Mouse (Mus musculus) liver, adult 2 months (tissue): ENCODE measurements around the gene Vps35l.

Source experiments
- CTCF ChIP-seq: fragments of 200-500 bp; IDR thresholded peaks from 2 replicates; pipeline ENCODE4 v1.5.1; 2011; ENCODE audit warnings: low read depth, low read length, control low read depth
- POLR2A ChIP-seq: fragments of 200-500 bp; IDR thresholded peaks from 2 replicates; pipeline ENCODE4 v1.6.1; 2011; ENCODE audit warnings: low read length, control low read depth; ENCODE audit not compliant: insufficient read depth; ENCODE audit errors: extremely low read depth

DNA sequence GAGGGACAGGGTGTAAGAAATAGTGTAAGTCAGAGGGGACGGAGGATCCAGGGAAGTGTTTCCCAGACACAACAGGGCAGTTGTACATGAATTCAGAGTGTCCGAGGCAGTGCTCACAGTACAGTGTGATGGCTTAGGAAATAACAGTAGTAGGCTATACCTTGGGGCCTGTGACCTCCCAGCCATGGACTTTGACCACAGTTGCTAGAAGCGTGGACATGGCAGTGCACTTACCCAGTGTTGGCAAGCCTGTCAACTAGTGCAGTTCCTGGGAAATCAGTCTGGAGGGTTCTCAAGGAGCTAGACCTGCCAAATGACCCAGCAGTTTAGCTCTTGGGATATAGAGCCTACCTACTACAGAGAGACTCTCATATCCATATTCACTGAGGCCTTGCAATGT is 76.2 kb downstream of the Vps35l start:
- TF ChIP-seq CTCF: no peak
- no peak for TF ChIP-seq POLR2A
